Mouse (Mus musculus) liver, postnatal 0 days (tissue): Measurements from ENCODE around the gene Mrpl35.
A peak's percentile ranks its signal among the peaks of the same experiment; 100 is the strongest.

Source experiments
- CTCF ChIP-seq: sonication (generic); IDR thresholded peaks from 2 replicates; pipeline ENCODE4 v1.5.1; 2016; ENCODE audit warnings: antibody characterized with exemption, low read depth
- EP300 ChIP-seq: IDR thresholded peaks from 2 replicates; pipeline ENCODE4 v1.6.1; 2016; ENCODE audit warnings: antibody characterized with exemption, low read depth, mild to moderate bottlenecking

GRCm38 (mm10) chr6:71804061-71804829, 22.5 kb downstream of the Mrpl35 start:
- TF ChIP-seq CTCF (peak; percentile 98), EP300 (no peak)
